Mouse (Mus musculus) bone marrow, adult 2 months (tissue): Measurements from ENCODE around the gene Cnp.

ENCODE experiments used
- CTCF ChIP-seq: fragments of 200-500 bp; IDR thresholded peaks from 2 replicates; pipeline ENCODE4 v1.5.1; 2011; ENCODE audit warnings: low read length, control low read depth; ENCODE audit not compliant: control insufficient read depth, insufficient read depth
- POLR2A ChIP-seq: fragments of 200-500 bp; IDR thresholded peaks from 2 replicates; pipeline ENCODE4 v1.6.1; 2011; ENCODE audit warnings: low read depth, mild to moderate bottlenecking, control low read depth, low read length, borderline replicate concordance; ENCODE audit not compliant: control insufficient read depth

- no peak for TF ChIP-seq CTCF
- TF ChIP-seq POLR2A, result no peak
These were observed 10.0 kb upstream of the Cnp start for GRCm38 (mm10) chr11:100564703-100565102.
